8 mouse cellular contexts compared by ENCODE assay signal in the genomic region with DNA sequence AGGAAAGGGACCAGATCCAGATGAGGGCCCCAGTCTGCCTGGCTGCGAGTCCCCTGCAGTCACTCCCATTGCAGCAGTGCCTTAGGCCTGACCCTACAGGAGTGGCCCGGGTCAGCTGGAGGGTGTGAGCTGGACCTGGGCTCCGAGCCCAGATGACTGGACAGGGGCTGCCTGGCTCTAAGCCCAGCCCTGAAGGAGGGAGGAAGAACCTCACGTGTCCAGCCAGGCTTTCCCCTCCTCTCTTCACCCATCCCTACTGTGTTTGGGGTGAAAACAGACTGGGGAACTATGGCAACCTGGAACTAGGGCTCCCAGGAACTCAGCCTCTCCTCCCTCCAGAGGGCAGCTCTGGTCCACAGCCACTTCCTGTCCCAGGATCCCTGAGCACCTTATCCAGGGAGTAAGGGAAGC. TPM values are rescaled to one million over a fixed set of nuclear protein-coding genes. Genes with fewer than 3 reads are reported as not detected.
DNase-seq lines count a peak whose midpoint lies in the region; ATAC-seq lines count a peak whose summit lies in the region.
"Had no signal": no experiment of that assay in that cellular context is flagged by ENCODE, and none has a peak within 500 bp of the region (broad histone marks: within the 10 kb centered on the region; RNA-seq: fewer than 3 reads in every experiment).

No protein-coding gene starts in this region.

- ATAC-seq in hindbrain, embryonic 13.5 days (ENCODE audit: low FRiP score) = peak; percentile 37
- ATAC-seq in limb, embryonic 13.5 days (ENCODE audit: low FRiP score, low read depth) = peak; percentile 34
- peak; percentile 33; the same call in 1 of the 2 replicates for ATAC-seq in neural tube, embryonic 14.5 days (ENCODE audit: low read depth)
- ATAC-seq in activated CD4-positive, CD25-positive, alpha-beta regulatory T cell, adult 4 months = no peak

- 66% methylated on average over 4 of the region's 4 CpGs for WGBS in hindbrain, embryonic 13.5 days
- 60% methylated on average over 4 of the region's 4 CpGs for WGBS in limb, embryonic 13.5 days
- 57% methylated on average over 4 of the region's 4 CpGs for WGBS in neural tube, embryonic 14.5 days

- no peak overlapping the region for H3K4me2 ChIP-seq in hindbrain, embryonic 13.5 days
- no peak overlapping the region for H3K4me2 ChIP-seq in limb, embryonic 13.5 days (replicated peaks)
- no peak overlapping the region for H3K4me2 ChIP-seq in neural tube, embryonic 14.5 days (ENCODE audit: low read depth, low read length)

- no peak overlapping the region for H3K9ac ChIP-seq in hindbrain, embryonic 13.5 days
- H3K9ac ChIP-seq in limb, embryonic 13.5 days = no peak overlapping the region
- no peak overlapping the region for H3K9ac ChIP-seq in neural tube, embryonic 14.5 days (replicated peaks; ENCODE audit: low read depth, low read length)

- H3K9me3 ChIP-seq in hindbrain, embryonic 13.5 days = no peaks in the 10 kb centered on the region
- H3K9me3 ChIP-seq in limb, embryonic 13.5 days = no peaks in the 10 kb centered on the region
- H3K9me3 ChIP-seq in neural tube, embryonic 14.5 days (ENCODE audit: control insufficient read depth, low read length) = no peaks in the 10 kb centered on the region

- H3K27ac ChIP-seq in hindbrain, embryonic 13.5 days = 0 out of 2 replicates have a peak overlapping the region, but pooled peaks have one; percentile 23
- no peak overlapping the region for H3K27ac ChIP-seq in limb, embryonic 13.5 days
- H3K27ac ChIP-seq in neural tube, embryonic 14.5 days (ENCODE audit: low read depth, low read length) = no peak overlapping the region
- H3K27ac ChIP-seq: macrophage had no signal

- H3K4me3 ChIP-seq in hindbrain, embryonic 13.5 days = no peak overlapping the region
- no peak overlapping the region for H3K4me3 ChIP-seq in limb, embryonic 13.5 days
- H3K4me3 ChIP-seq in neural tube, embryonic 14.5 days (ENCODE audit: low read depth, low read length) = no peak overlapping the region

- H3K4me1 ChIP-seq in hindbrain, embryonic 13.5 days (replicated peaks) = peaks cover 13% of the 10 kb centered on the region; the same call in 1 of the 2 replicates
- peaks cover 14% of the 10 kb centered on the region; the same call in 1 of the 2 replicates for H3K4me1 ChIP-seq in limb, embryonic 13.5 days
- H3K4me1 ChIP-seq in neural tube, embryonic 14.5 days (ENCODE audit: control insufficient read depth, insufficient read depth, low read length) = no peaks in the 10 kb centered on the region

- H3K36me3 ChIP-seq in hindbrain, embryonic 13.5 days = peaks cover 49% of the 10 kb centered on the region
- peaks cover 48% of the 10 kb centered on the region for H3K36me3 ChIP-seq in limb, embryonic 13.5 days
- peaks cover 30% of the 10 kb centered on the region for H3K36me3 ChIP-seq in neural tube, embryonic 14.5 days (ENCODE audit: control insufficient read depth, insufficient read depth, low read length)

- DNase-seq in NIH3T3 (ENCODE audit: low read depth) = peak; percentile 98
- peak; percentile 87 for DNase-seq in adrenal gland, adult 8-10 months
- peak; percentile 91 for DNase-seq in gastrocnemius, adult 18-20 months (ENCODE audit: low spot score)

- H3K27me3 ChIP-seq in hindbrain, embryonic 13.5 days = peaks cover 16% of the 10 kb centered on the region
- H3K27me3 ChIP-seq in limb, embryonic 13.5 days = peaks cover 31% of the 10 kb centered on the region
- peaks cover 1% of the 10 kb centered on the region; the same call in 1 of the 2 replicates for H3K27me3 ChIP-seq in neural tube, embryonic 14.5 days (ENCODE audit: control insufficient read depth, insufficient read depth, low read length)

RNA-seq across cellular contexts. Expression of gene Atf6b, which starts 8.6 kb away (rescaled TPM):
- 10 to 100 TPM; 47.1 to 56.6 (median 51.1) TPM for total RNA-seq in adrenal gland, adult 8-10 months (2022)
- total RNA-seq in gastrocnemius, adult 18-20 months (2021) = 1 to 10 TPM; 5.9 to 7.9 TPM
- 117 and 122 TPM in 2 replicates for polyA plus RNA-seq in hindbrain, embryonic 13.5 days (2015; fragmentation: Nextera tagmentation; extraction: Ambion mirVana)
- polyA plus RNA-seq in limb, embryonic 13.5 days (2015; fragmentation: Nextera tagmentation; extraction: Ambion mirVana) = 97.6 and 99.6 TPM in 2 replicates
- polyA plus RNA-seq in neural tube, embryonic 14.5 days (2014; fragmentation: Nextera tagmentation; extraction: Ambion mirVana) = 71.8 and 92.5 TPM in 2 replicates
- 10 to 100 TPM; 15.6 to 26.7 TPM for polyA plus RNA-seq in activated CD4-positive, CD25-positive, alpha-beta regulatory T cell, adult 4 months (2017; shearing (Covaris generic))

RNA-seq across cellular contexts. Expression of gene Fkbpl, which starts 11.0 kb away (rescaled TPM):
- 10 to 100 TPM; 13.0 to 15.5 (median 15.1) TPM for total RNA-seq in adrenal gland, adult 8-10 months (2022)
- total RNA-seq in gastrocnemius, adult 18-20 months (2021) = 1 to 10 TPM; 5.7 to 6.0 TPM
- polyA plus RNA-seq in hindbrain, embryonic 13.5 days (2015; fragmentation: Nextera tagmentation; extraction: Ambion mirVana) = 16.9 and 17.6 TPM in 2 replicates
- polyA plus RNA-seq in limb, embryonic 13.5 days (2015; fragmentation: Nextera tagmentation; extraction: Ambion mirVana) = 16.5 and 18.8 TPM in 2 replicates
- 11.5 and 14.8 TPM in 2 replicates for polyA plus RNA-seq in neural tube, embryonic 14.5 days (2014; fragmentation: Nextera tagmentation; extraction: Ambion mirVana)
- polyA plus RNA-seq in activated CD4-positive, CD25-positive, alpha-beta regulatory T cell, adult 4 months (2017; shearing (Covaris generic)) = 1 to 10 TPM; 3.5 to 5.4 TPM

RNA-seq across cellular contexts. Expression of gene Tnxb, which starts 14.7 kb away (rescaled TPM):
- 10 to 100 TPM; 27.6 to 54.1 (median 41.4) TPM for total RNA-seq in adrenal gland, adult 8-10 months (2022)
- total RNA-seq in gastrocnemius, adult 18-20 months (2021) = 10 to 100 TPM; 28.3 to 32.8 TPM
- 0.09 TPM in 2 replicates for polyA plus RNA-seq in hindbrain, embryonic 13.5 days (2015; fragmentation: Nextera tagmentation; extraction: Ambion mirVana)
- polyA plus RNA-seq in limb, embryonic 13.5 days (2015; fragmentation: Nextera tagmentation; extraction: Ambion mirVana) = 0.09 TPM in 2 replicates
- 0.23 and 0.32 TPM in 2 replicates for polyA plus RNA-seq in neural tube, embryonic 14.5 days (2014; fragmentation: Nextera tagmentation; extraction: Ambion mirVana)
- polyA plus RNA-seq in activated CD4-positive, CD25-positive, alpha-beta regulatory T cell, adult 4 months (2017; shearing (Covaris generic)) = not detected
- polyA plus RNA-seq: macrophage had no signal

RNA-seq across cellular contexts. Expression of gene Prrt1, which starts 26.3 kb away (rescaled TPM):
- total RNA-seq in adrenal gland, adult 8-10 months (2022) = 10 to 100 TPM in 3 of 4 experiments, 1 to 10 TPM in 1; 7.0 to 36.3 (median 20.6) TPM
- total RNA-seq in gastrocnemius, adult 18-20 months (2021) = under 1 TPM; 0.30 to 0.38 TPM
- polyA plus RNA-seq in hindbrain, embryonic 13.5 days (2015; fragmentation: Nextera tagmentation; extraction: Ambion mirVana) = 5.5 and 5.6 TPM in 2 replicates
- polyA plus RNA-seq in limb, embryonic 13.5 days (2015; fragmentation: Nextera tagmentation; extraction: Ambion mirVana) = 0.25 and 0.40 TPM in 2 replicates
- polyA plus RNA-seq in neural tube, embryonic 14.5 days (2014; fragmentation: Nextera tagmentation; extraction: Ambion mirVana) = 6.7 and 9.3 TPM in 2 replicates
- polyA plus RNA-seq in activated CD4-positive, CD25-positive, alpha-beta regulatory T cell, adult 4 months (2017; shearing (Covaris generic)) = 1 to 10 TPM in 1 of 2 experiments, under 1 TPM in 1; 0.34 to 1.4 TPM

RNA-seq across cellular contexts. Expression of gene Ppt2, which starts 27.3 kb away (rescaled TPM):
- 10 to 100 TPM; 59.2 to 70.5 (median 64.3) TPM for total RNA-seq in adrenal gland, adult 8-10 months (2022)
- total RNA-seq in gastrocnemius, adult 18-20 months (2021) = 10 to 100 TPM; 36.0 to 38.3 TPM
- 21.7 and 22.7 TPM in 2 replicates for polyA plus RNA-seq in hindbrain, embryonic 13.5 days (2015; fragmentation: Nextera tagmentation; extraction: Ambion mirVana)
- polyA plus RNA-seq in limb, embryonic 13.5 days (2015; fragmentation: Nextera tagmentation; extraction: Ambion mirVana) = 22.8 and 24.4 TPM in 2 replicates
- polyA plus RNA-seq in neural tube, embryonic 14.5 days (2014; fragmentation: Nextera tagmentation; extraction: Ambion mirVana) = 21.9 and 25.4 TPM in 2 replicates
- polyA plus RNA-seq in activated CD4-positive, CD25-positive, alpha-beta regulatory T cell, adult 4 months (2017; shearing (Covaris generic)) = 10 to 100 TPM; 13.3 to 16.8 TPM
